Mouse (Mus musculus): ENCODE measurements around the gene Rraga. TPM values are rescaled to one million over a fixed set of nuclear protein-coding genes. Genes with fewer than 3 reads are reported as not detected.

Rraga gene
- polyA plus RNA-seq, 1 experiment from 2014 or later = 50.9 TPM

DNA sequence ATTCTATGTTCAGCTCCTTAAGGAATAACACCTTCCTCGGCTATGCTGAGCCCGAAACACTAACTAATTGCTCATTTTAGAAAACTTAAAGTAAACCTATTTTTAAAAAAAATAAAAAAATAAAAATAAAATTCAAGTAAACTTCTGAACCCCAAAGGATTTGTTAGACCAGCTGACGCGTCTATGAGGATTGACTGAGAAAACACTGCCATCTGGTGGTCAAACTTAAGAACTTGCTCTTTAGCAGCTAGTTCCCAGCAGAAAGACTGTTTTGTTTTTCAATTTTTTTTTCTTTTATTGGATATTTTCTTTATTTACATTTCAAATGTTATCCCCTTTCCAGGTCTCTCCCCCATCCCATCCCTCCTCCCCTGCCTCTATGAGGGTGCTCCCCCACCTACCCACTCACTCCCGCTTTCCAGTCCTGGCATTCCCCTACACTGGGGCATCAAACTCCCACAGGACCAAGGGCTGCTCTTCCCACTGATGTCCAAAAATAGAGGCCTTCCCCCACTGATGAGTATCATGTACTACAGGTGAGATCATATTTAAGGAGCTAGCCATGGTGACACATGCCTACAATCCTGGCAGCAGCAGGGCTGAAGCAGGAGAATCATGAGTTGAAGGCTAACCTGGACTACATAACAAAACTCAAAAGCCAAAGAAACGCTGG is 20.3 kb upstream of the Rraga start:
- Histone ChIP-seq H3K36me3 (no peaks in the 10 kb centered on the region), H3K27ac (no peak overlapping the region)
- 21% methylated on average over 6 of the region's 6 CpGs for WGBS

DNA sequence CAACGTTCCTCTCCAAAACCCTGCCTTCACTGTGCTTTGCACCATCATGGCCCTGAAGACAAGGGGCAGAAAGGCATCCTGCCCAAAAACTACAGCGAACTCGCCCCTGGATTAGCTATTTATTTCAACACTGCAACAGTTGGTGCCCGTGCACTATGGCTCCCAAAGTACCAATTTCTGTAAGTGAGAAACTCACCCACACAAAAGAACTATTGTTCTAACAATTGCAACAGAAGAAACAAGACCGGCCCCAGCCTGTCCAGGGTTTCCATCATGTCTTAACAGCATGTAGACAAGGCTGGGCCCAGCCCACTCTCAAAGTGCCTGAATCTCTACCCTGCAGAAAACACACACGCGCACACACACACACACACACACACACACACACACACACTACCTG is 18.1 kb upstream of the Rraga start:
- H3K4me3 ChIP-seq = no peak overlapping the region
- no peak overlapping the region for H3K27ac ChIP-seq
- WGBS = 83% methylated on average over 7 of the region's 7 CpGs
- no peak overlapping the region for H3K4me2 ChIP-seq
- no peaks in the 10 kb centered on the region for H3K4me1 ChIP-seq (replicated peaks)
- no peaks in the 10 kb centered on the region for H3K27me3 ChIP-seq
- ATAC-seq (replicated peaks; ENCODE audit: insufficient number of reproducible peaks, insufficient read depth, low FRiP score, low read depth) = no peak
- no peaks in the 10 kb centered on the region for H3K9me3 ChIP-seq (replicated peaks)
- H3K36me3 ChIP-seq = no peaks in the 10 kb centered on the region
- no peak overlapping the region for H3K9ac ChIP-seq

More for the DNA sequence above, 20.3 kb upstream of the Rraga start:
- no peaks in the 10 kb centered on the region for H3K9me3 ChIP-seq (replicated peaks)
- H3K4me3 ChIP-seq = no peak overlapping the region
- H3K9ac ChIP-seq = no peak overlapping the region
- no peaks in the 10 kb centered on the region for H3K4me1 ChIP-seq (replicated peaks)
- no peaks in the 10 kb centered on the region for H3K27me3 ChIP-seq
- H3K4me2 ChIP-seq = no peak overlapping the region
- ATAC-seq (replicated peaks; ENCODE audit: insufficient number of reproducible peaks, insufficient read depth, low FRiP score, low read depth) = no peak

DNA sequence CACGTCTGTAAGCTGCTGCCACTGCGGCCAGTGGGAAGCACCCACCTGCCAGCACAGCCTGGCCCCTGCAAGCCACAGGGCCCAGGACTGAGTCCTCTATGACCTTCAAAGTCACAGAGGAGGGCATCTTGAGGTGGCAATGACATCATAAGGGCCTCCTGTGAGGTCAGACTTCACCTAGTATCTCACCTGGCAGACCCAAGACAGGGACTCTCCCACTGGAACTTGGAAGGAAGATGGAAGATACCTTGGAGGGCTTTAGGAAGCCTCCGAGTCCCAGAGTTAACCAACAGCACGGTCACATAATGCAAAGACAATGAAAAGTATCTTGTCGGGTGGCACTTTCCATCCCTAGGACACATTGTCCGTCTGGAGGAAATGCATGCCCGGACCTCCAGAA is 17.2 kb upstream of the Rraga start, which contains the start of gene Saxo1:
TSS of gene Saxo1 (minus strand) at position 101 of the 400 bp plus-strand sequence.
- no peaks in the 10 kb centered on the region for H3K27me3 ChIP-seq

DNA sequence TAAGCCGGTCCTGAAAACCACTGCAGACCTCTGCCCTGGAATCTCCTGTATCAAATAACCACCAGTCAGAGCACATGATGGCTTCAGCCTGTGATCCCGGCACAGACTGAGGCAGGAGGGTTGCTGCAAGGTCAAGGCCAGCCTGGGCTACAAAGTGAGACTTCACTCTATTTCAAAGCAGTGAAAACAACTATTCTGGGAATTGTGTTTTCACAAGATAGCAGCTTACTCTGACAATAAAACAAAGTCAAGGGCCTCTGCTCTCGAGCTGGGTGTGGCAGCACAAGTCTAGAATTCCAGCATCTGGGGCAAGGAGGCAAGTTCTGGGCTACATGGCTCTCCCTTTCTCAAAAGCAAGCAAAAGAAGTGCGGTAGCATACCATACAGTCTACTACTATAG is 16.5 kb upstream of the Rraga start:
- no peak overlapping the region for H3K4me3 ChIP-seq
- no peaks in the 10 kb centered on the region for H3K4me1 ChIP-seq (replicated peaks)
- H3K27ac ChIP-seq = no peak overlapping the region
- ATAC-seq (replicated peaks; ENCODE audit: insufficient number of reproducible peaks, insufficient read depth, low FRiP score, low read depth) = no peak
- H3K9ac ChIP-seq = no peak overlapping the region
- no peaks in the 10 kb centered on the region for H3K36me3 ChIP-seq
- H3K9me3 ChIP-seq (replicated peaks) = no peaks in the 10 kb centered on the region
- 58% methylated on average over 4 of the region's 4 CpGs for WGBS
- no peaks in the 10 kb centered on the region for H3K27me3 ChIP-seq
- no peak overlapping the region for H3K4me2 ChIP-seq

More for the DNA sequence above, 17.2 kb upstream of the Rraga start, which contains the start of gene Saxo1:
- no peak within 1 kb of the TSS for H3K9ac ChIP-seq
- 92% methylated on average over 7 of the region's 7 CpGs for WGBS
- H3K4me2 ChIP-seq = no peak within 1 kb of the TSS
- no peak for ATAC-seq (replicated peaks; ENCODE audit: insufficient number of reproducible peaks, insufficient read depth, low FRiP score, low read depth)
- H3K4me3 ChIP-seq = no peak within 1 kb of the TSS
- no peak within 1 kb of the TSS for H3K27ac ChIP-seq
- no peaks in the 10 kb centered on the region for H3K4me1 ChIP-seq (replicated peaks)
- no peaks in the 10 kb centered on the region for H3K9me3 ChIP-seq (replicated peaks)
- no peaks in the 10 kb centered on the region for H3K36me3 ChIP-seq

DNA sequence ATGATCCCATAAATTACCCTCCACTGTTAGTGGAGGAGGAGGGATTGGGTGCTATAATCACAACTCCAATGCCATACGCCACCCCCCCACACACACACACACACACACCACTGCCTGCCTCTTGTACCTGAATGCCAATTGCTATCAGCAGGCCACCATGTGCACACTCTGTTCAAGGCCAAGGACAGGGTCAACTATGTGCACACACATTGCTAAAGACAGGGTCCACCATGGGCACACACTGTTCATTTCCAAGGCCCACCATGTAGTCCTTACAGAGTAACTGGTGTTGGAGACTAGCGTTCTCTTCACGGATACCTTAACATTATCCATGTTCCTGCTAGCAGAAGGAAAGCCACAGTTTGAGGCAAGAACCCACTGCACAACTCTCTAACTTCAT is 14.4 kb upstream of the Rraga start:
- H3K9ac ChIP-seq = no peak overlapping the region
- WGBS = 93% methylated on average over 3 of the region's 3 CpGs
- H3K27me3 ChIP-seq = no peaks in the 10 kb centered on the region
- H3K4me2 ChIP-seq = no peak overlapping the region
- H3K36me3 ChIP-seq = no peaks in the 10 kb centered on the region
- no peak for ATAC-seq (replicated peaks; ENCODE audit: insufficient number of reproducible peaks, insufficient read depth, low FRiP score, low read depth)
- no peak overlapping the region for H3K4me3 ChIP-seq
- H3K9me3 ChIP-seq (replicated peaks) = no peaks in the 10 kb centered on the region
- H3K4me1 ChIP-seq (replicated peaks) = no peaks in the 10 kb centered on the region
- no peak overlapping the region for H3K27ac ChIP-seq

DNA sequence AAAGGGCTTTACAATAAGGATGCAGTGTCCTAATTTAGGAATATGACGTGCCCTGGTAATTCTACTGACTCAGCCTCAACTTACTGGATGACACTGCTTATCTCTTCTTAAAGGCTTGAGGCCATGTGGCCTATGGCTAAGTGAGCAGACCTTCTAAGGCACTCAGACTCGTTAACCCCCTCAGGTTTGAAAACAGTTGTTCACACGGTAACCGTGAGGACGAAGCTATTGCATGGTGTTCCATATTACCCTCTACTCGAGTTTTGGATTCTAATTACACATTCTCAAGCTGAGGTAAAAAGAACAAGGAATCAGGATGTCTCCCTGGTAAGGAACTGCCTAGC is 557 bp upstream of the Rraga start:
- peak overlapping the region; percentile 95 for H3K9ac ChIP-seq
- no peaks in the 10 kb centered on the region for H3K36me3 ChIP-seq
- no peak for ATAC-seq (replicated peaks; ENCODE audit: insufficient number of reproducible peaks, insufficient read depth, low FRiP score, low read depth)
- 17% methylated on average over 6 of the region's 6 CpGs for WGBS
- H3K4me3 ChIP-seq = peak overlapping the region; percentile 91
- H3K4me2 ChIP-seq = peak overlapping the region; percentile 91
- H3K27ac ChIP-seq = peak overlapping the region; percentile 95
- H3K27me3 ChIP-seq = no peaks in the 10 kb centered on the region
- no peaks in the 10 kb centered on the region for H3K9me3 ChIP-seq (replicated peaks)
- peaks cover 22% of the 10 kb centered on the region for H3K4me1 ChIP-seq (replicated peaks)

DNA sequence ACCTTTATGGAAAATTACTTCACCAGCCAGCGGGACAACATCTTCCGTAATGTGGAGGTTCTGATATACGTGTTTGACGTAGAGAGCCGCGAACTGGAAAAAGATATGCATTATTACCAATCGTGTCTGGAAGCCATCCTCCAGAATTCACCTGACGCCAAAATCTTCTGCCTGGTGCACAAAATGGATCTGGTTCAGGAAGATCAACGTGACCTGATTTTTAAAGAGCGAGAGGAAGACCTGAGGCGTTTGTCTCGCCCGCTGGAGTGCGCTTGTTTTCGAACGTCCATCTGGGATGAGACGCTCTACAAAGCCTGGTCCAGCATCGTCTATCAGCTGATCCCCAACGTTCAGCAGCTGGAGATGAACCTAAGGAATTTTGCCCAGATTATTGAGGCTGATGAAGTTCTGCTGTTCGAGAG is 663 bp downstream of the Rraga start:
- Histone ChIP-seq H3K9ac (peak overlapping the region; percentile 95), H3K4me2 (peak overlapping the region; percentile 91), H3K4me3 (peak overlapping the region; percentile 91), H3K27me3 (no peaks in the 10 kb centered on the region), H3K9me3 (replicated peaks) (no peaks in the 10 kb centered on the region), H3K4me1 (replicated peaks) (peaks cover 22% of the 10 kb centered on the region), H3K36me3 (no peaks in the 10 kb centered on the region), H3K27ac (peak overlapping the region; percentile 95)
- ATAC-seq (replicated peaks; ENCODE audit: insufficient number of reproducible peaks, insufficient read depth, low FRiP score, low read depth) = no peak
- WGBS = 0% methylated on average over 20 of the region's 20 CpGs

DNA sequence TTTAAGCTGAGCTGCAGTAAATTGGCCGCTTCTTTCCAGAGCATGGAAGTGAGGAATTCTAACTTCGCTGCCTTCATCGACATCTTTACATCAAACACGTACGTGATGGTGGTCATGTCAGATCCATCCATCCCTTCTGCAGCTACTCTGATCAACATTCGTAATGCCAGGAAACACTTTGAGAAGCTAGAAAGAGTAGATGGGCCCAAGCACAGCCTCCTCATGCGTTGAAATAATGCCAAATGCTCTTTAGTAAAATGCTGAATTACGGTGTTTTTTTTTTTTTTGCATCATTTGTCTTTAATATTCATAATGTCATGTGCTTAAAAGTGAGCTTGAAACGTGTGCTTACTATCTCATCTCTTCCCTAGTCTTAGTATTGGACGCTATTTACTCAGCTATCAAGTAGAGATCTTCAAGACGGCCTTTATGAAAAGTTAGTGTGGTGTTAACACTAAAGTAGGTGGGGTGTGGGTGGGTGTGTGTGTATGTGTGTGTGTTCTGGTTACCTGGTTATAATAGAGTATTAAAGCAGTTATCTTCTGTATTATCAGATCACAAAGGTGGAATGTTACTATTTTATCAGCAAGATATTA is 1.3 kb downstream of the Rraga start:
- ATAC-seq (replicated peaks; ENCODE audit: insufficient number of reproducible peaks, insufficient read depth, low FRiP score, low read depth) = no peak
- Histone ChIP-seq H3K9ac (peak overlapping the region; percentile 95), H3K4me2 (peak overlapping the region; percentile 91), H3K4me3 (peak overlapping the region; percentile 91), H3K27ac (peak overlapping the region; percentile 95), H3K4me1 (replicated peaks) (peaks cover 22% of the 10 kb centered on the region), H3K36me3 (no peaks in the 10 kb centered on the region), H3K27me3 (no peaks in the 10 kb centered on the region), H3K9me3 (replicated peaks) (no peaks in the 10 kb centered on the region)
- 5% methylated on average over 11 of the region's 11 CpGs for WGBS

DNA sequence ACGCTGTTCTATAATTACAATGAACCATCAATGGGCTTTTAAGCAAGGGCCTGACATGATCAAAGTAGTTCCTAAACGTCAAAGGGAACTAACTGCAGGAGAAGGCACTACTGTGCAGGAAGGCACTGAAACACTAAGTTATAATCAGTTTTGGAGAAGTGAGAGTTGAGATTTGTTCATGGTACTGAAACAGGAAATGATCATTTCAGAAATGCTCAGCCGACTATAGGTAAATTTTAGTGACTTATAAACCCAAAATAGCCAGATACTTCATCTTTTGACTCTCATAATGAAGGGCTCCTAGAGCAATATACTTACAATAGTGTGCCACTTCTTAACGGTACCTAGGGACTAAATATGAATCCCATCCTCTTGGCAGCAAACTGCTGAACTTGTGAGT is 4.6 kb downstream of the Rraga start:
- WGBS = 66% methylated on average over 4 of the region's 4 CpGs
- H3K9ac ChIP-seq = no peak overlapping the region
- no peak overlapping the region for H3K4me2 ChIP-seq
- H3K27ac ChIP-seq = no peak overlapping the region
- peaks cover 19% of the 10 kb centered on the region for H3K4me1 ChIP-seq (replicated peaks)
- peaks cover 20% of the 10 kb centered on the region for H3K36me3 ChIP-seq
- no peaks in the 10 kb centered on the region for H3K27me3 ChIP-seq
- no peaks in the 10 kb centered on the region for H3K9me3 ChIP-seq (replicated peaks)
- no peak for ATAC-seq (replicated peaks; ENCODE audit: insufficient number of reproducible peaks, insufficient read depth, low FRiP score, low read depth)
- no peak overlapping the region for H3K4me3 ChIP-seq

DNA sequence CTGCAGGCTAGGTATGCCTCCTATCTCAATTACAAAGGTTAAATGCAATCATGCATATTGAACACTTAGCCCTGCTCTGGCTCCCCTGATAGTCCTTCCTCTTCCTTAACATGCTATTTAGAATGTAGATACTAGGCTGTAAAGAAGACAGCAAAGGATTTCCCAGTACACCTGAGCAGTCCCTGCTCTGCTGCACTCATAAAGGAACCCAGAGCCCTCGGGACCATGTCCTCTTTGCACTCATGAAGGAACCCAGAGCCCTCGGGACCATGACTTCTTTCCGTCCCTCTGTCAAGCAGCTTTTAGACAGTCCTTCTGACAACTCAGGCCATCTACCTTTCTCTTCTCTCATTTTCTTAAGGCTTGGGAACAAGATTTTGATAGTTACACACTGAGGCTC is 5.1 kb downstream of the Rraga start:
- Histone ChIP-seq H3K4me3 (no peak overlapping the region), H3K9me3 (replicated peaks) (no peaks in the 10 kb centered on the region), H3K36me3 (peaks cover 24% of the 10 kb centered on the region), H3K4me1 (replicated peaks) (peaks cover 18% of the 10 kb centered on the region), H3K4me2 (no peak overlapping the region), H3K9ac (no peak overlapping the region), H3K27me3 (no peaks in the 10 kb centered on the region), H3K27ac (no peak overlapping the region)
- WGBS = 68% methylated on average over 3 of the region's 3 CpGs
- ATAC-seq (replicated peaks; ENCODE audit: insufficient number of reproducible peaks, insufficient read depth, low FRiP score, low read depth) = no peak

DNA sequence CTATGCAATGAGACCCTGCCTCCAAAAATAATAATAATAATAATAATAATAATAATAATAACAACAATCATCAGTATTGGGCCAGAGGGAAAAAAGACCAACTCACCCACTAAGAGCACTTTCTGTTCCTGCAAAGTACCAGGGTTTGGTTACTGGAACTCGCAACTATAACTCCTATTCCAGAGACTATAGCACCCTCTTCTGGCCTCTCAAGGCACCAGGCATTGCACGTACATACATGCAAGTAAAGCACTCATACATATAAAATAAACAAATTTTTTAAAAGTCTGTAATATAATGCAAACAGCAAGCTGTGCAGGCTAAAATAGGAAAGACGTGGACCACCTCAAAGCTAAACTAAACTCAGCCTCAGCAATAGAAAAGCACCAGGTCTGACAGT is 12.8 kb downstream of the Rraga start:
- Histone ChIP-seq H3K27me3 (no peaks in the 10 kb centered on the region), H3K4me3 (no peak overlapping the region), H3K9me3 (replicated peaks) (no peaks in the 10 kb centered on the region), H3K9ac (no peak overlapping the region), H3K4me2 (no peak overlapping the region), H3K27ac (no peak overlapping the region), H3K4me1 (replicated peaks) (no peaks in the 10 kb centered on the region), H3K36me3 (peaks cover 54% of the 10 kb centered on the region)
- ATAC-seq (replicated peaks; ENCODE audit: insufficient number of reproducible peaks, insufficient read depth, low FRiP score, low read depth) = no peak
- WGBS = 91% methylated on average over 3 of the region's 3 CpGs

DNA sequence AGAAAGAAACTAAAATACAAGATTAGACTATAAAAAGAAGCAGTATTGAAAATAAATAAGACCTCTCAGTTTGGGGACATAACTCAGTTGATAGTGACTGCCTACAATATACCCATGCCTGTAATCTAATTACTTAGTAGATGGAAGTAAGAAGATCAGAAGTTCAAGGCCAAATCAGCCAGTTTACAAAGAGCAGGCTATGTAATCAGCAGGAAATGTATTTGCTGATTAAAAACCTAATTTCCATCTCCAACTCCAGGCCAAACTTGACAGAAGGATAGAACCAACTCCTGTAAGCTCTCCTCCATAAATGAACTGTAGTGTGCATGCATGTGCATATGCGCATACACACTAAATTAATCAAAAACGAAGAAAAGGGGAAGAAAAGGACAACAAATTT is 15.8 kb downstream of the Rraga start:
- WGBS = 97% methylated on average over 2 of the region's 2 CpGs
- no peak for ATAC-seq (replicated peaks; ENCODE audit: insufficient number of reproducible peaks, insufficient read depth, low FRiP score, low read depth)
- H3K9me3 ChIP-seq (replicated peaks) = no peaks in the 10 kb centered on the region
- H3K9ac ChIP-seq = no peak overlapping the region
- H3K4me2 ChIP-seq = no peak overlapping the region
- no peaks in the 10 kb centered on the region for H3K4me1 ChIP-seq (replicated peaks)
- H3K27me3 ChIP-seq = no peaks in the 10 kb centered on the region
- H3K36me3 ChIP-seq = peaks cover 38% of the 10 kb centered on the region
- no peak overlapping the region for H3K27ac ChIP-seq
- H3K4me3 ChIP-seq = no peak overlapping the region

Data from heart, embryonic 15.5 days (tissue).